Mouse (Mus musculus): ENCODE data around the gene Snrnp27. TPM values are rescaled to one million over a fixed set of nuclear protein-coding genes. Genes with fewer than 3 reads are reported as not detected.

Snrnp27 gene
- 40.2 TPM for total RNA-seq (2023)

DNA sequence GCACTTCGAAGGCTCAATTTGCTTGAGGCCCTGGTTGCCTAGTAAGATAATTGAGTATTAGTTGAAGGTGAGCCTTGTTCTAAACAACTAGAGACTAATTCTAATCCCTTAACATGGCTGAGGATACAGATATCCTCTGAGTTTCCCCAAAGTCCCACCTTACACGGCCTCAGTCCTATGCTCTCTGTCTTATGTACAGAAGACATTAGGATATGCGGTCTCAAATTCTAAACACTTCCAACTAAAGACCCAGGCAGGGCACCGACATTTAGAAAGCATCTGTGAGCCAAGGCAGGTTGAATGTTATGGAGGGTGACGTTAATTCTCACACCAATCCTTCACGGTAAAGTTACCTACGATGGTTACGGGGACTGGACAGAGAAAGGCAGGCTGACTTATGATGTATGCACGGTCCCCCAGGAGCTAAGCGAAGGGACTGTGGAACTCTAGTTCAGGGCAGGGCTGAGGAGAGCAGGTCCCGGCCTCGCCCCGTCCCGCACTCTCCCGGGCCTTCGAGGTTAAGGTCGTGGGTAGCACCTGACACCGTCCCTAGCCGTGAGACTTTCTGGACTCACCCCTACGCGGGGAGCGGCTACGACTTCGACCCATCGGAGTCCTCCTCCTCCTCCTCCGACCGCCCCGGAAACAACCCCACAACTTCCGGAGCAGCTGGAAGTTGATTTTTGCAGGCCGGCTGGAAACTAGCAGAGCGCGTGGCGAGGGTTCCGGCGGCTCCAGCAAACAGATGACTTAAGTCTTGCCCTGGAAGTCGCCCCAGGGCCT lies at the start of gene Snrnp27:
Snrnp27 (minus strand) TSS at position 651 of the 783 bp plus-strand sequence.

DNA sequence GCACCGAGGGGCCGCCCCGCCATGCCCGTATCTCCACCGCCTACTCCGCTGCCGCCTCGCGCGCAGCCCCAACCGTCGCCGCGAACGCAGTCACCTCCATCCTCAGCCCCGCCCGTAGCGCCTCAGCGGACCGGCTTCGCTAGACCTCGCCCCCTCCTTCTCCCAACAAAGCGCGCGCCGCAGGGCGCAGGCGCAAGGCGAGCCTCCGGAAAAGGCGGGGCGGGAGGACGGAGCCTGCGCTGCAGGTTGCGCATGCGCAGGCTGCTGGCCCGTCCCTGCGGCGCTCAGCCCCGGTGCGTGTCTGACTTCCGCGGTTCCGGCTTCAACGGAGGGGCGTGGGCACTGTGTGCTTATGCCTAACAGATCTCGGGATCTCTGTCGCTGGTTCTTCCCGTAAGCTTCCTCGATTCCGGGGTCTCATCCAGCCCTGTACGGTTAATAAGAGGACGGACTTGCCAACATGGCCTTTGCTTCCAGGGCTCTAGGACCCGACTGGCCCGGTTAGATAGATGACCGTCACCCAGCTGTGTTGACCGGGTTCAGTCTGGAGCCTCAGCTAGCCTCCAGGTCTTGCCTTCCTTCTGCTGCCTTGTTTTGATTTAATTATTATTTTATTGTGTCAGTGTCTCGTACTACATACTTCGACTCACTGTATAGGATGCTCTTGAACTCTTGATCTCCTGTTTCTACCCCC lies 49.0 kb upstream of the Snrnp27 start, which contains the start of gene Gmcl1:
Gmcl1 (minus strand) TSS at position 201 of the 694 bp plus-strand sequence.

DNA sequence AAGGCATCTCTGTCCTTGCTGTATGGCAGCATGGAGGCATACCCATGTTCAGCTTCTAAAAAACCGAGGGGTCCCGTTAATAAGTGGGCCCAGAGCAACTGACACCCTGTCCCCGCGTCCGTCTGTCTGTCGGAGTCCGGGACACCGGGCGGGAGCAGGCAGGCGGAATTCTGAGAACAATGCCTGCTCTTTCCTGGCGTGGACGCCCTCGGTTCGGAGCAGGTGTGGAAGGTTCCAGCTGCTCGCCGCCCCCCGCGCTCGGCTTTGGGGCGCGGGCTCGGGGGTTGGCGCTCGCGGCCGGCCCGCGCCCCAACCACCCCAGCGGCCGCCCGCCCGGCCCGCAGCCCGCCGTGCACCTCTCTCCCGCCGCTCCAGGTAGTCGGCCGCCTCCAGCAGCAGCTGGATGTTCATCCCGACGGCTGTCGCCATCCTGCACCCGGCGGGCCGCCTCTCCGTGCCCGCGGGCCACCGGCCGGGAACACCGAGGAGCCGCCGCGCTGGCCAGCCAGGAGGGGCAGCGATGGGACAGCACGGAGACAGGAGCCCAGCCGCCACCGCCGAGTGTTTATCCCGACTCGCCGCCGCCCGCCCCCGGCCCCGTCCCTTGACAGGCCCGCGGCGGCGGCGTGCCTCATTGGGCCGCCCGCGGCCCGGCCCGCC lies 15.6 kb downstream of the Snrnp27 start, which contains the start of gene Mxd1:
Mxd1 (minus strand) TSS at position 582 of the 660 bp plus-strand sequence.

DNA sequence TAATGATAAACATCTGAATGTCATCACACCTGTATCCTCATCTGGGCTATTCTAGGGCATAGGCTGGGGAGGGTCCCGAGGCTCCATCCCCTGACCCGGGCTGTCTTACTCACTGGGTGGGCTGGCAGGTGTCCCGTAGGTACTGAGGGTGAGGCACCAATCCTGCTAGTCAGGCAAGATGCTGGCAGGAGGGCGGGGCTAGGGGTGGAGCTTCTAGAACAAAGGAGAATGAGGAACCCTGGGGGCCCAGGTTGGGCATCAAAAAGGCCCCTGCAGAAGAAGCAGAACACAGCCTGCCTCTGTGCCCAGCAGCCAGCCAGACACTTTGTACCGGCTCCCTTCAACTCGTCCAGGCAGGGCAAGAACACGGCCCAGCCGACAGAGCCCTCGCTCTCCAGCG lies 56.4 kb downstream of the Snrnp27 start, which contains the start of gene Asprv1:
Asprv1 (plus strand) TSS at position 219 of the 400 bp plus-strand sequence.

Other genes starting within 250 kb of the Snrnp27 start
- gene C87436, start 246.1 kb downstream of the Snrnp27 start, total RNA-seq (2023), result 41.8 TPM
- 239 TPM for gene Pcbp1, start 158.2 kb downstream of the Snrnp27 start, total RNA-seq (2023)
- gene Asprv1, start 56.4 kb downstream of the Snrnp27 start, total RNA-seq (2023), result 1.0 TPM
- gene Mxd1, start 15.4 kb downstream of the Snrnp27 start, total RNA-seq (2023), result 56.9 TPM
- gene Gmcl1, start 48.9 kb upstream of the Snrnp27 start, total RNA-seq (2023), result 32.1 TPM
- gene Anxa4, start 109.1 kb upstream of the Snrnp27 start, total RNA-seq (2023), result 4.2 TPM
- gene Aak1, start 165.0 kb upstream of the Snrnp27 start, total RNA-seq (2023), result 217 TPM

All from CD4-positive naive resting alpha-beta T cell, adult 57 days (primary cell).